In the genomic region with DNA sequence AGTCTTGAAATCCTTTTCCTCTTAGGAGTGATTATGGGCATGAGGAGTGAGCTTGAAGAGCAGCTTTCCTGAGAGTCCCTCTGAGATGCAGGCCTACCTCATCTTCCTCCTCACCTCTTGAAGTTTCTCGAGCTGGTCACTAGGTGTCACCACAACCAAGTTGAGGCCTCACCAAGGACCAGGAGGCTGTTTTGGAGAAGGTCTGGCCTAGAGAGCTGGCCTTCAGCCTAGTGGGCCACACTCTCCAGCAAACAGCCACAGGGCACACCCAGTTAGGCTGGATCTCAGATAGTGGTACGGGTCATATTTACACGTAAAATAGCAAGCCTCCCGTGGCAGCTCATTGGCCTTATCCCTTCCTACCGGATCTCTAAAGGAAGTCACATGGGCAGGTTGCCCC, we compare ENCODE assay signal across 9 mouse cellular contexts.
DNase-seq lines count a peak whose midpoint lies in the region; ATAC-seq lines count a peak whose summit lies in the region.
"Had no signal": no experiment of that assay in that cellular context is flagged by ENCODE, and none has a peak within 500 bp of the region (broad histone marks: within the 10 kb centered on the region; RNA-seq: fewer than 3 reads in every experiment).

No protein-coding gene starts in this region.

- no peak overlapping the region for H3K27ac ChIP-seq in stomach, embryonic 16.5 days (ENCODE audit: low read length)
- no peak overlapping the region for H3K27ac ChIP-seq in intestine, embryonic 16.5 days (ENCODE audit: low read length)
- H3K27ac ChIP-seq: embryonic facial prominence, embryonic 12.5 days had no signal

- H3K9me3 ChIP-seq in stomach, embryonic 16.5 days (replicated peaks; ENCODE audit: control insufficient read depth, low read length) = no peaks in the 10 kb centered on the region
- no peaks in the 10 kb centered on the region for H3K9me3 ChIP-seq in intestine, embryonic 16.5 days (ENCODE audit: control insufficient read depth, low read length)
- H3K9me3 ChIP-seq: embryonic facial prominence, embryonic 12.5 days had no signal

- no peaks in the 10 kb centered on the region for H3K36me3 ChIP-seq in stomach, embryonic 16.5 days (ENCODE audit: control insufficient read depth, insufficient read depth, low read length)
- no peaks in the 10 kb centered on the region for H3K36me3 ChIP-seq in intestine, embryonic 16.5 days (ENCODE audit: control insufficient read depth, insufficient read depth, low read length)
- H3K36me3 ChIP-seq: embryonic facial prominence, embryonic 12.5 days had no signal

- DNase-seq in 416B (ENCODE audit: low read depth) (peak; percentile 38), NIH3T3 (ENCODE audit: low read depth) (peak; percentile 74)
- DNase-seq in cerebellum, postnatal 14 days = peak; percentile 78 to 79
- DNase-seq in gastrocnemius, postnatal 25 days = peak; percentile 58
- DNase-seq in layer of hippocampus, adult 18-20 months (ENCODE audit: low spot score in 2 of 2) = peak; percentile 12 to 31
- peak; percentile 72 for DNase-seq in lung, postnatal 14 days

- no peak overlapping the region for H3K4me3 ChIP-seq in stomach, embryonic 16.5 days (replicated peaks; ENCODE audit: low read length)
- H3K4me3 ChIP-seq in intestine, embryonic 16.5 days (ENCODE audit: low read length) = no peak overlapping the region
- H3K4me3 ChIP-seq: embryonic facial prominence, embryonic 12.5 days had no signal

- no peak overlapping the region for H3K9ac ChIP-seq in stomach, embryonic 16.5 days (ENCODE audit: low read length)
- no peak overlapping the region for H3K9ac ChIP-seq in intestine, embryonic 16.5 days (ENCODE audit: low read depth, low read length)
- H3K9ac ChIP-seq: embryonic facial prominence, embryonic 12.5 days had no signal

- peak; percentile 38; the same call in 1 of the 2 replicates for ATAC-seq in stomach, embryonic 16.5 days (ENCODE audit: insufficient read depth, low FRiP score)
- no peak for ATAC-seq in intestine, embryonic 16.5 days

- WGBS in stomach, embryonic 16.5 days = 48% methylated on average over 5 of the region's 5 CpGs
- WGBS in intestine, embryonic 16.5 days = 50% methylated on average over 5 of the region's 5 CpGs

- H3K4me2 ChIP-seq in stomach, embryonic 16.5 days (ENCODE audit: low read depth, low read length) = no peak overlapping the region
- no peak overlapping the region for H3K4me2 ChIP-seq in intestine, embryonic 16.5 days (ENCODE audit: low read depth, low read length)
- H3K4me2 ChIP-seq: embryonic facial prominence, embryonic 12.5 days had no signal

- H3K4me1 ChIP-seq in stomach, embryonic 16.5 days (ENCODE audit: control insufficient read depth, insufficient read depth, low read length) = no peaks in the 10 kb centered on the region
- peaks cover 7% of the 10 kb centered on the region; the same call in 1 of the 2 replicates for H3K4me1 ChIP-seq in intestine, embryonic 16.5 days (ENCODE audit: control insufficient read depth, insufficient read depth, low read length)

- 0 out of 2 replicates have a peak, but pooled peaks cover under 1% of the 10 kb centered on the region for H3K27me3 ChIP-seq in stomach, embryonic 16.5 days (ENCODE audit: control insufficient read depth, insufficient read depth, low read length)
- H3K27me3 ChIP-seq in intestine, embryonic 16.5 days (replicated peaks; ENCODE audit: control insufficient read depth, insufficient read depth, low read length) = no peaks in the 10 kb centered on the region
- H3K27me3 ChIP-seq: embryonic facial prominence, embryonic 12.5 days had no signal

Comparison
In these comparisons a context has a peak if more than half of its experiments do, and no peak if none do; other contexts are left out.
1. DNase-seq: peak in every context shown above with its lines; median percentile 78 in cerebellum, postnatal 14 days; 74 in NIH3T3; 72 in lung, postnatal 14 days; 58 in gastrocnemius, postnatal 25 days; 38 in 416B; 22 in layer of hippocampus, adult 18-20 months.